ENCODE assay signal across 8 mouse cellular contexts in genomic region chr16:49699821-49700220, GRCm38 (mm10). TPM values are rescaled to one million over a fixed set of nuclear protein-coding genes. Genes with fewer than 3 reads are reported as not detected.
A peak's percentile ranks its signal among the peaks of the same experiment; 100 is the strongest.
DNase-seq lines count a peak whose midpoint lies in the region; ATAC-seq and TF ChIP-seq lines count a peak whose summit lies in the region.

No protein-coding gene starts in this region.

- no peaks in the 10 kb centered on the region for H3K36me3 ChIP-seq in heart, embryonic 12.5 days
- H3K36me3 ChIP-seq in ES-Bruce4 (ENCODE audit: control insufficient read depth, insufficient read depth, low read length, poor library complexity, severe bottlenecking): no peaks in the 10 kb centered on the region
- no peaks in the 10 kb centered on the region for H3K36me3 ChIP-seq in hindbrain, embryonic 11.5 days (ENCODE audit: control insufficient read depth, insufficient read depth, low read length)
- peaks cover 4% of the 10 kb centered on the region for H3K36me3 ChIP-seq in megakaryocyte, embryonic 14.5 days (replicated peaks; ENCODE audit: low read length)

- no peaks in the 10 kb centered on the region for H3K9me3 ChIP-seq in heart, embryonic 12.5 days (replicated peaks)
- no peaks in the 10 kb centered on the region for H3K9me3 ChIP-seq in ES-Bruce4 (replicated peaks; ENCODE audit: control insufficient read depth, insufficient read depth, low read length, poor library complexity, severe bottlenecking)
- H3K9me3 ChIP-seq in hindbrain, embryonic 11.5 days (ENCODE audit: control insufficient read depth, low read length): no peaks in the 10 kb centered on the region
- no peaks in the 10 kb centered on the region for H3K9me3 ChIP-seq in megakaryocyte, embryonic 14.5 days

- TF ChIP-seq CTCF in ES-Bruce4 (IDR thresholded peaks at IDR 0.05; ENCODE audit: low read depth, low read length): no peak

- 38% methylated on average over 5 of the region's 5 CpGs for WGBS in heart, embryonic 12.5 days
- WGBS in hindbrain, embryonic 11.5 days: 43% methylated on average over 5 of the region's 5 CpGs

- H3K4me3 ChIP-seq in heart, embryonic 12.5 days: peak overlapping the region; percentile 76
- H3K4me3 ChIP-seq in ES-Bruce4 (ENCODE audit: low read depth, low read length): no peak overlapping the region; the same call in 1 of the 2 replicates
- peak overlapping the region; percentile 78 for H3K4me3 ChIP-seq in hindbrain, embryonic 11.5 days (ENCODE audit: low read depth, low read length)
- peak overlapping the region; percentile 97 for H3K4me3 ChIP-seq in megakaryocyte, embryonic 14.5 days (replicated peaks)

- peak overlapping the region; percentile 73 for H3K4me2 ChIP-seq in heart, embryonic 12.5 days
- peak overlapping the region; percentile 77 for H3K4me2 ChIP-seq in hindbrain, embryonic 11.5 days (replicated peaks; ENCODE audit: low read depth, low read length)

- no peak for DNase-seq in heart, adult 18-20 months
- no peak for DNase-seq in hindbrain, embryonic 11.5 days (ENCODE audit: low spot score)
- DNase-seq in right cerebral cortex, postnatal 36 days (ENCODE audit: low spot score in 2 of 2): no peak
- DNase-seq in spleen, adult 18-20 months: no peak
- DNase-seq in gastrocnemius, postnatal 4 days (ENCODE audit: low spot score in 2 of 2): no peak

- no peak for ATAC-seq in heart, embryonic 12.5 days (ENCODE audit: insufficient number of reproducible peaks, low FRiP score)
- ATAC-seq in hindbrain, embryonic 11.5 days (ENCODE audit: low FRiP score): no peak

- peak overlapping the region; percentile 68; the same call in 1 of the 2 replicates for H3K9ac ChIP-seq in heart, embryonic 12.5 days
- H3K9ac ChIP-seq in ES-Bruce4 (ENCODE audit: low read depth, poor library complexity, severe bottlenecking): 0 out of 2 replicates have a peak overlapping the region, but pooled peaks have one; percentile 40
- no peak overlapping the region for H3K9ac ChIP-seq in hindbrain, embryonic 11.5 days (ENCODE audit: low read depth, low read length)

- no peak for TF ChIP-seq EP300 in ES-Bruce4 (IDR thresholded peaks at IDR 0.05; ENCODE audit: insufficient read depth, low read depth, low read length)

- no peaks in the 10 kb centered on the region for H3K4me1 ChIP-seq in heart, embryonic 12.5 days (replicated peaks)
- no peaks in the 10 kb centered on the region for H3K4me1 ChIP-seq in ES-Bruce4 (ENCODE audit: control insufficient read depth, insufficient read depth, low read length)
- H3K4me1 ChIP-seq in hindbrain, embryonic 11.5 days (replicated peaks; ENCODE audit: control insufficient read depth, insufficient read depth, low read length): no peaks in the 10 kb centered on the region
- peaks cover 20% of the 10 kb centered on the region for H3K4me1 ChIP-seq in megakaryocyte, embryonic 14.5 days

- no peak overlapping the region for H3K27ac ChIP-seq in heart, embryonic 12.5 days (ENCODE audit: poor library complexity, severe bottlenecking)
- H3K27ac ChIP-seq in ES-Bruce4 (ENCODE audit: insufficient read depth, low read length): no peak overlapping the region
- H3K27ac ChIP-seq in hindbrain, embryonic 11.5 days (ENCODE audit: low read depth, low read length): no peak overlapping the region

- H3K27me3 ChIP-seq in heart, embryonic 12.5 days (replicated peaks): no peaks in the 10 kb centered on the region
- H3K27me3 ChIP-seq in ES-Bruce4 (ENCODE audit: control insufficient read depth, insufficient read depth, low read length, poor library complexity, severe bottlenecking): no peaks in the 10 kb centered on the region
- H3K27me3 ChIP-seq in hindbrain, embryonic 11.5 days (ENCODE audit: control insufficient read depth, insufficient read depth, low read length): no peaks in the 10 kb centered on the region
- no peaks in the 10 kb centered on the region for H3K27me3 ChIP-seq in megakaryocyte, embryonic 14.5 days (replicated peaks)

- TF ChIP-seq POLR2A in ES-Bruce4 (IDR thresholded peaks at IDR 0.05; ENCODE audit: insufficient read depth, low read length): no peak

RNA-seq across cellular contexts. Expression of gene Ift57, which starts 0.8 kb away (rescaled TPM):
- 19.5 and 19.8 TPM in 2 replicates for polyA plus RNA-seq in heart, embryonic 12.5 days (2016; fragmentation: Nextera tagmentation; extraction: Ambion mirVana)
- total RNA-seq in heart, adult 18-20 months (2021): 10 to 100 TPM; 13.5 to 14.2 TPM
- polyA plus RNA-seq in ES-Bruce4 (2011; ENCODE audit: insufficient read depth, insufficient read length, low read depth, missing spikeins): 16.3 and 18.3 TPM in 2 replicates
- 35.5 and 39.1 TPM in 2 replicates for polyA plus RNA-seq in hindbrain, embryonic 11.5 days (2014; fragmentation: Nextera tagmentation; extraction: Ambion mirVana)
- 0.86 and 8.7 TPM in 2 replicates for polyA plus RNA-seq in megakaryocyte, embryonic 14.5 days (2012; ENCODE audit: insufficient read depth, low replicate concordance)
- total RNA-seq in gastrocnemius, postnatal 4 days (2021): 10 to 100 TPM; 10.1 to 12.6 TPM
